Mouse (Mus musculus) frontal cortex, postnatal 14 days (tissue): ENCODE data around the gene Pik3r3.
"Not testable (repeated sequence)": the region's sequence is repeated elsewhere in the genome, so short reads cannot be mapped to it uniquely, and the experiment has no call there.

Source experiments
- DNase-seq, 2 experiments: peaks; one replicate each; pipeline ENCODE4 v3.0.0; 2022; ENCODE audit warnings: low spot score in 2 of 2

The Pik3r3 gene

GRCm38 (mm10) chr4:116219056-116219455, 2.4 kb upstream of the Pik3r3 start:
- DNase-seq: no peak

- no peak for DNase-seq
Measured at GRCm38 (mm10) chr4:116220071-116220650, 1.3 kb upstream of the Pik3r3 start.

- no peak for DNase-seq
Measured at GRCm38 (mm10) chr4:116220780-116221139, 658 bp upstream of the Pik3r3 start.

- DNase-seq: peak in 1 of 2 experiments; percentile 16
Measured at GRCm38 (mm10) chr4:116221996-116222842, 801 bp downstream of the Pik3r3 start.

- DNase-seq: no peak
Measured at GRCm38 (mm10) chr4:116222843-116223119, 1.4 kb downstream of the Pik3r3 start.

GRCm38 (mm10) chr4:116243377-116243776, 22.0 kb downstream of the Pik3r3 start:
- DNase-seq: no peak

- DNase-seq: no peak
Measured at GRCm38 (mm10) chr4:116244240-116244639, 22.8 kb downstream of the Pik3r3 start.

- DNase-seq: not testable (repeated sequence)
Measured at GRCm38 (mm10) chr4:116245926-116246325, 24.5 kb downstream of the Pik3r3 start.

GRCm38 (mm10) chr4:116249986-116250385, 28.6 kb downstream of the Pik3r3 start:
- no peak for DNase-seq

- no peak for DNase-seq
Measured at GRCm38 (mm10) chr4:116268220-116268619, 46.8 kb downstream of the Pik3r3 start.

- no peak for DNase-seq
Measured at GRCm38 (mm10) chr4:116282211-116282610, 60.8 kb downstream of the Pik3r3 start.

GRCm38 (mm10) chr4:116291561-116291960, 70.1 kb downstream of the Pik3r3 start:
- no peak for DNase-seq

- no peak for DNase-seq
Measured at GRCm38 (mm10) chr4:116293296-116293695, 71.9 kb downstream of the Pik3r3 start.

- no peak for DNase-seq
Measured at GRCm38 (mm10) chr4:116300878-116301355, 79.5 kb downstream of the Pik3r3 start.

- no peak for DNase-seq
Measured at GRCm38 (mm10) chr4:116304551-116304950, 83.1 kb downstream of the Pik3r3 start.

GRCm38 (mm10) chr4:116317575-116317974, 96.2 kb downstream of the Pik3r3 start:
- DNase-seq: no peak

GRCm38 (mm10) chr4:116322127-116322526, 100.7 kb downstream of the Pik3r3 start:
- no peak for DNase-seq

GRCm38 (mm10) chr4:116329256-116329655, 107.8 kb downstream of the Pik3r3 start:
- no peak for DNase-seq

GRCm38 (mm10) chr4:116336294-116336693, 114.9 kb downstream of the Pik3r3 start:
- DNase-seq: no peak

- peak in 1 of 2 experiments; percentile 55 for DNase-seq
Measured at GRCm38 (mm10) chr4:116342119-116342518, 120.7 kb downstream of the Pik3r3 start.

- DNase-seq: no peak
Measured at GRCm38 (mm10) chr4:116352496-116352895, 131.1 kb downstream of the Pik3r3 start.
